Mouse (Mus musculus): ENCODE data around the gene Trp53bp2.

The Trp53bp2 gene

DNA sequence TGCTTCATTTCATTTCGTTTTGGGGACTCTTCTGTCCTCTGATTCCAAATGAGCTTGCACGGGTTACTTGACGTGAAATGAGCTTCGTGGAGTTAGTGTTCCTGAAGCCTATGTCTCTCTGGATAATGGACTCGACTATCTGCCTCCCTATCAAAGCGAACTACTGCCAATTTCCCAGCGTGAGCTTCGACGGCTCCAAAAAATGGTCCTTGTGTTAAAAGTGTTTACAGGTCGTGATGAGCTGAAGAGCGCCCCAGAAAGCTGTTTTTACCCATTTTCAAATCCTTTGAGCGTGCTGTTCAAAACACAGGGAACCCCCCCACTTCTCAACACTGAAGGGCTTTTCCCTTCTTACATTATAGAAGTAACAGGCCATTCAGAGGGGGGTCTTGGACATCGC lies 729 bp upstream of the Trp53bp2 start:
- no peak for DNase-seq (ENCODE audit: low read depth, low spot score)

DNA sequence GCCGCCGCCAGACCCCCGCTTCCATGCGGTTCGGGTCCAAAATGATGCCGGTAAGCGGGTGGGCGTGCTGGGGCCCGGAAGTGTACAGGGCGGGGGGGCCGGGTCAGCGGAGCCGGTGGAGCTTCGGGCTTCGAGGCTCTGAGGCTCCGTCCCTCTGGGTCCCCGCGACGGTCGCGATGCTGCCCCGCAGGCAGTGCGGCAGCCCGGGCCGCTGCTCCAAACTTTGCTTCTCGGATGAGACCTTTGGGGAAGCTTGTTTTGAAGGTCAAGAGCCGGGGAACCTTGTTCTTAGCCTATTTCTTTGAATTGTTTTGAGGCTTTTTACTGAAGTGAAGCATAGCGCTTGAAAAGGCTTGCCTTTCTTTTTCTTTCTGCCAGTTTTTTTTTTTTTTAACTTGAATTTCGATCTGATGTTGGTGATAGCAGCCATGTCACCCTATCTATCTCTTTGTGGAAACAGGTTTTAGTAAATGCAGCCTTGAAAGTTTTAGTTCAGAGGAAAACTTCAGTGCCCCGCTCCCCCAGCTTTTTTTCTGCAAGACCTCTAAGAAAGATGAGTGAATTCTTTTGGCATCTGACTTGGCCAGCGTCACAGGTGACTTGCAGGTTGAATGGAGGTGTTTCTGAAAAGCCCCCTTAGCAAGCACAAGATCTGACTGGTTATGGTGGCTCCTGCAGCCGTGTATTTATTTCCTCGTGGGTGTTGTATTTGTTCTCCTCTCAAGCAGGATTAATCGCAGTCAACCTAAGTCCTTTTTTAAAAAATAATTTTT lies 615 bp downstream of the Trp53bp2 start:
- no peak for DNase-seq (ENCODE audit: low read depth, low spot score)

DNA sequence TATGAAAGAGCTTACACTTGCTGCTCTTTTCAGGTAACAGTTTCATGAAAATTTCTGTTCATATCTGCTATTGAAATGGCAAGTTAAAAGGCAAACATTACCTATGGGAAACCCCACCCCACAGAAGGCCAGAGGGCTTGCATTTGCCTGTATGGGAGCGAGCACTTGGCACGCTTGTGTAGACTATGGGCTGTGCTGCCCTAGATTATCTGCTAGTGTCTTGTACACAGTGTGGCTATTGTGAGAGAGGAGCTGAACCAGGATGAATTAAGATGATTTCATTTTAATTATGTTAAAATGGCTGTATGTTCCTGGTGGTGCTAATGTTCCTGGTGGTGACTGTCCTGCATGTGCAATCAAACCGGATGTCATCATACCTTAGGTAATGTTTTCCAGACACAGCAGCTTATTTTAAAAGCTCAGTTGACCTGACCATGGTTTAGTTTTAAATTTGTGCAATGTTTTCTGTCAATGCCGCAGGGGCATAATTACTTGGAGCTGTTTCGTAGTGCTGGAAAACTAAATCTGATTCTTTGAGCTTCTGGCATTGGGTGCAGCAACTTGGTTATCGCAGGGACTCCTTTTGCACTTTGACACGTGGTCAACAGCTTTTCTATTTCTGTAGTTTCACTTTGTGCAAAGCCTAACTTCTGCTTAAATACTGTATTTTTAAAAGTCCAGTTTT lies 3.8 kb downstream of the Trp53bp2 start:
- no peak for DNase-seq (ENCODE audit: low read depth, low spot score)

DNA sequence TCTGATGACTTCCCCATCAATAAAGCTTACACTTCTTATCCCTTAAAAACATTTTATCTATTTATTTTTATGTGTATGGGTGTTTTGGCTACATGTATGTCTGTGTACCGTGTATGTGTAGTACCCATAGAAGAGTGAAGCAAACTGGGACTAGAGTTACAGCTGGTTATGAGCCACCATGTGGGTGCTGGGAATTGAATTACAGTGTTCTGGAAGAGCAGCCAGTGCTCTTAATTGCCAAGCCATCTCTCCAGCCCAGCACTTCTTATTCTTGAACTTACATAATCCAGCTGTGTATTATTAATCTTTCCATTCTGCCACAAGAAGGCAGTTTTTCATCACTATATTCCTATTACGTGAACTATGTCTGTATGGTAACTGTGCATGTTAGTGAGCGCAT lies 10.5 kb downstream of the Trp53bp2 start:
- no peak for DNase-seq (ENCODE audit: low read depth, low spot score)

DNA sequence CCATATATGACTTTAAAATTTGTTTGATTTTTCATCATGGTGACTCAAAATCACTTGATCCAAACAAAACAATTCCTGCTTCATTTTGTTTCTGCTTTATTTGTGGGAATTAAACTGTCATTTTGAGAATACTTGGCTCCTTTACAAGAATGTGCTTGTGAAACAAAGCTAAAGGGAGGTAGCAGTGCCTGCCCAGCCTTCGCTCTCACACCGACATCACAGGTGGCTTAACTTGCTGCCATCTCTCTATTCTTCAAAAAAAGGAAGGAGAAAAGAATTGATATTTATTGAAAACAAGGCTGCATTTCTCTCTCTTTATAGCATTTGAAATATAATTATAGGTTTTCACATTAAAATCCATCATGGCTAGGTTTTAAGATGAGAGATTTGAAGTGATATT lies 15.3 kb downstream of the Trp53bp2 start:
- DNase-seq (ENCODE audit: low read depth, low spot score), result no peak

DNA sequence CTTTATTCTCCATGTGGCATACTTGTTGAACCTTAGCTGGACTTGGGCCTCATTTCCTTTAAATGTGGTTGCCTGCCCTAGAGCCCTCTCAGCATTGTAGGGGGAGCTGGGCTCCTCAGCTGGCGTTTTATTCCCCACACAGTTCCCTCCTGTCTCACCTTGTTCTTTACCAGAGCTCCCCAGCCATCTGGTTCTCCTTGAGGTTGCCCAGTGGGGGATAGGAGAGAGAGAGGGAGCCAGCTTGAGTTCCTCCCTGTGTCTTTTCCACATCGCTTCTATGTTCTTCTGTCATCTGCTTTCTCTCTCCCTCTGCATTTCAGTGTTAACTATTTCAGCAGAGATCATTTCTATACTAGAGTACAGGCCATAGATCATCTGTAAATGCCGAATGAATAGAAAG lies 16.2 kb downstream of the Trp53bp2 start:
- DNase-seq (ENCODE audit: low read depth, low spot score), result no peak

- no peak for DNase-seq (ENCODE audit: low read depth, low spot score)
These were observed 17.5 kb downstream of the Trp53bp2 start for GRCm38 (mm10) chr1:182426444-182426843.

DNA sequence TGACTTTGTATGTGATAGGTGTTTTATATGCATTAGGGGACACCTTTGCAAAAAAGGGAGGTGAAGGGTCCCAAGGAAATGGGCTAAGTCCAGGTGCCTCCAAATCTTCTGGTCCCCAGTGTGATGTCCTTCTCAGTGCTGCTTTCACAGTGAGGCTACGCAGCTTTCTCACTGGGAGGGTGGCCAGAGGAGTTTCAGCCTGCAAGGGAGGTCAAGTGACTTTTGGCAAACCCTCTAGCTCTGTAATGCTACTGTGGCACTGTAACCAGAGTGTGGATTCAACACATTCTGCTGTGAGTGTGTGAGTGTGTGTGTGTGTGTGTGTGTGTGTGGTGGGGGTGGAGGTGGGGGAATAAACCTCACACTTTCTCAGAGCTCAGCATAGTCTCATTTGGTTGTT lies 18.5 kb downstream of the Trp53bp2 start:
- no peak for DNase-seq (ENCODE audit: low read depth, low spot score)

DNA sequence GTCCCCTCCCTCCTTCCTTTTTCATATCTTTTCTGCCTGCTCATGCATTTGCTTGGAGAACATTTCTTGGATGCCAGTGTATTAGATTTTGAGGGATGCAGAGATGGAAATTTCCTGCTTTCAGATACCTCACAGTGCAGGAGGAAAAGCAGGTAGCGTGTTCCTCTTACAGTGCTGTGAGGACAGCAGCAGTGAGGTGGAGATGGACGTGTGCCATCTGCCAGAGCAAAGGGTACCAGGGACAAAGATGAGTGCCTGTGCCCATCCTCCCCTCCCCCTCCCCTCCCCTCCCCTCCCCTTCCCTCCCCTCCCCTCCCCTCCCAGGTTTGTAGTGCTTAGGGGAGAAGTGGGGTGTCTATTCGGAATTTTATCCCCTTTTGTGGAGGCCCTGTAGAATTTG lies 20.9 kb downstream of the Trp53bp2 start:
- no peak for DNase-seq (ENCODE audit: low read depth, low spot score)

DNA sequence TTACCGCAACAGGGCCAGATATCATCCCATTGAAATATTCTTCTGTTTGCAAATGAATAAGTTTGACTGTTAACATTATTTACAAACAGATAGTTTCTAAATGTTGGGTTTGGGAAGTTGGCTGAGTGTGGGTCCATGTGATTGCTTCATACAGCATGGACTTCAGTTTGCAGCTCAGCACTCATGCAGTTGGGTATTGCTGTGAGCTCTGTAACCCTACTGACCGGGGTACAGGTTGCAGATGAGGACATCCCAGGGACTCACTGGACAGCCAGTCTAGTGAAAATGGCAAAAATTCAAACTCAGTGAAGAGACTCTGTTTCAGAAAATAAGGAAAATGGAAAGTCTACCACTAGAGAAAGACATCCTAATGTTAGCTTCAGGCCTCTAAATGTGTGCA lies 21.7 kb downstream of the Trp53bp2 start:
- DNase-seq (ENCODE audit: low read depth, low spot score), result no peak

GRCm38 (mm10) chr1:182432059-182432458 lies 23.1 kb downstream of the Trp53bp2 start:
- no peak for DNase-seq (ENCODE audit: low read depth, low spot score)

GRCm38 (mm10) chr1:182436746-182437145 lies 27.8 kb downstream of the Trp53bp2 start:
- no peak for DNase-seq (ENCODE audit: low read depth, low spot score)

GRCm38 (mm10) chr1:182439546-182440222 lies 30.7 kb downstream of the Trp53bp2 start:
- no peak for DNase-seq (ENCODE audit: low read depth, low spot score)

DNA sequence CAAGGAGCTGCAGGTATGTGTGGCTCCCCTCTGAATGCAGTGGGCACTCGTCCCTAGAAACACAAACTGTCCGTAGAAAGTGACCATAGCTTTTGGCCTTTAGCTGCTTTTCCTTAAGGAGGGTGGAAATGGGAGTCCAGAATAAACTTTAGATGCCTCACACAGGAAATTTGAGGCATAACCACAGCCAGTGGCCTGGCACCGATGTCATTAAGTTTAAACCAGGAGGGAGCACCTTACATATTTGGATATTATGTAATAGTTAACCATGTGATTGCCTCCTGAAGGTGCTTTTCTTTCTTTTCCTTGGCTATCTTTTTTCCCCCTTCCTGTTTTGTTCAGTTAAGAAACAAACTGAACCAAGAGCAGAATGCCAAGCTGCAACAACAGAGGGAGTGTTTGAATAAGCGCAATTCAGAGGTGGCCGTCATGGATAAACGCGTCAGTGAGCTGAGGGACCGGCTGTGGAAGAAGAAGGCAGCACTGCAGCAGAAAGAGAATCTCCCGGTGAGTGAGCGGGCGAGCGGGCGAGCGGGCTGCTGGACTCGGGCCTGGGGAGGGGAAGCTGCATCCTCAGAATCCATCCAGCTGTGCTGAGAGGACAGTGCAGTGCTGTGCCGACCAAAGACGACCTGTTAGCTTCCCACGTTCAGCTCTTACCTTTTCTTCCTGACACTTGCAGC lies 33.0 kb downstream of the Trp53bp2 start:
- no peak for DNase-seq (ENCODE audit: low read depth, low spot score)

- no peak for DNase-seq (ENCODE audit: low read depth, low spot score)
These were observed 35.1 kb downstream of the Trp53bp2 start for GRCm38 (mm10) chr1:182444116-182444515.

DNA sequence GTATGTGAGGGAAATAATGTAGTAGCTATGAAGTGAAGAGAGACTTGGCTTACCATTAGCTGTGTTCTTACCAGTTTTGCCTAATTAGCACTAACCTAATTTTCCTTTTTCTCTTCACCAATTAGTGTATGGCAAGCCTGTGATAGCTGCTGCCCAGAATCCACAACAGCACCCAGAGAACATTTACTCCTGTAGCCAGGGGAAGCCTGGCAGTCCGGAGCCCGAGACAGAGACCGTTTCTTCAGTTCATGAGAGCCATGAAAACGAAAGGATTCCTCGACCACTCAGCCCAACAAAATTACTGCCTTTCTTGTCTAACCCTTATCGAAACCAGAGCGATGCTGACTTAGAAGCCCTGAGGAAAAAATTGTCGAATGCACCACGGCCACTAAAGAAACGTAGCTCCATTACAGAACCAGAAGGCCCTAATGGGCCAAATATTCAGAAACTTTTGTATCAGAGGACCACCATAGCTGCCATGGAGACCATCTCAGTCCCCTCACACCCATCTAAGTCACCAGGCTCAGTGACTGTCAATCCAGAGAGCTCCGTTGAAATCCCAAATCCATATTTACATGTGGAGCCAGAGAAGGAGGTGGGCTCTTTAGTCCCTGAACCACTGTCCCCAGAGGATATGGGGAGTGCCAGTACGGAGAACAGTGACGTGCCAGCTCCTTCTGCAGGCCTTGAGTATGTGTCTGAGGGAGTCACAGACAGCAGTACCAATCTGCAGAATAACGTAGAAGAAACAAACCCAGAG lies 39.5 kb downstream of the Trp53bp2 start:
- no peak for DNase-seq (ENCODE audit: low read depth, low spot score)

DNA sequence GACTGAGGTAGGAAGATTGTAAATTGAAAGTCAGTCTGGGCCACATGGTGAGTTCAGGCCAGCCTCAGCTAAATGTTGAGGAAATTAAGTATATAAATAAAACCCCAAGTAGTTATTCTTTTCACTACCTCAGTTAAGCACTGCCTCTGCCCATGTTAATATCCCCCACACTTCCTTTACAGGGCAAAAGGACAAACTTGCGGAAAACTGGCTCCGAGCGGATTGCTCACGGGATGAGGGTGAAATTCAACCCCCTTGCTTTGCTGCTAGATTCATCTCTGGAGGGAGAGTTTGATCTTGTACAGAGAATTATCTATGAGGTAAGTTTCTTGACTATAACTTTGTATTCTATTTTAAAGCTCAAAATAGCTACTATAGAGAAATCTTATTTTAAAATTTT lies 43.5 kb downstream of the Trp53bp2 start:
- no peak for DNase-seq (ENCODE audit: low read depth, low spot score)

DNA sequence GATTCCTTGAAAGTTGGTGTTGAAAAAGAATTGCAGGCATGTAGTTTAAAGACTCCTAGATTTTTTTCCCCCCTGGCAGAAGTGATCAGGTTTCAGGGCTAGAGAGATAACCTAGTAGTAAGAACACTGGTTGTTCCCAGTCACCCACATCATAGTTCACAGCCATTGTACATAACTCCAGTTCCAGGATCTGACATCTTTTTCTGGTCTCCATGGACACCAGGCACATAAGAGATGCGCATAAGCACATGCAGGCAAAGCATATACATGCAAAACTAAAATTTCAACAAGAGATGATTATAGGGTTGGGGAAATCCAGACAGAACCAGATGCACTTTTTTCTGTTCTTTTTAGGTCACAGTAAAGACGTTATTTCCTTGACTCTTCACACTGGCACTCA lies 46.1 kb downstream of the Trp53bp2 start:
- no peak for DNase-seq (ENCODE audit: low read depth, low spot score)

GRCm38 (mm10) chr1:182458556-182458955 lies 49.6 kb downstream of the Trp53bp2 start:
- no peak for DNase-seq (ENCODE audit: low read depth, low spot score)

GRCm38 (mm10) chr1:182459436-182459835 lies 50.5 kb downstream of the Trp53bp2 start:
- no peak for DNase-seq (ENCODE audit: low read depth, low spot score)
